Mouse (Mus musculus) layer of hippocampus, adult 2 months (tissue): ENCODE measurements around the gene Ppfia4. TPM values are rescaled to one million over a fixed set of nuclear protein-coding genes. Genes with fewer than 3 reads are reported as not detected.

Experiments
- DNase-seq, 2 experiments: peaks; one replicate each; pipeline ENCODE4 v3.0.0; 2022; ENCODE audit warnings: low spot score in 2 of 2
- H3K27ac ChIP-seq: fragments of 200-600 bp; 2 replicates; pipeline ENCODE4 v1.8.1; 2022
- H3K4me3 ChIP-seq: fragments of 200-600 bp; 2 replicates; pipeline ENCODE4 v1.8.1; 2022; ENCODE audit warnings: mild to moderate bottlenecking
- CTCF ChIP-seq: fragments of 200-600 bp; conservative IDR thresholded peaks from 2 replicates; pipeline ENCODE4 v1.8.1; 2022; ENCODE audit warnings: antibody characterized with exemption, mild to moderate bottlenecking, moderate library complexity
- long read RNA-seq, 2 experiments: library from polyadenylated mRNA; stranded (forward); transcript quantifications; one replicate each; pipeline ENCODE4 v2.0.0; 2021; ENCODE audit warnings: borderline mapping rate in 2 of 2
- total RNA-seq, 2 experiments: library from RNA; stranded (reverse); gene quantifications; 2 replicates each; pipeline ENCODE4 v1.2.3; 2021

Gene Ppfia4
- total RNA-seq = 10 to 100 TPM; 71.9 to 79.7 TPM
- long read RNA-seq, experiment 1, full-length matches to known transcripts = 5 of 56 reads
- long read RNA-seq, experiment 1, partial matches to known transcripts = 8 of 56 reads
- long read RNA-seq, experiment 1, other reads (novel, unspliced or antisense) = 43 of 56 reads
- long read RNA-seq, experiment 2, full-length matches to known transcripts = 4 of 102 reads
- long read RNA-seq, experiment 2, partial matches to known transcripts = 18 of 102 reads
- long read RNA-seq, experiment 2, other reads (novel, unspliced or antisense) = 80 of 102 reads

GRCm38 (mm10) chr1:134332770-134333271 is at the start of gene Ppfia4:
TSS of gene Ppfia4 (minus strand) at chr1:134332928.
- DNase-seq = peak; percentile 51 to 53
- no peak for TF ChIP-seq CTCF
- Histone ChIP-seq H3K27ac (peak within 1 kb of the TSS; percentile 73), H3K4me3 (peak within 1 kb of the TSS; percentile 8; the same call in 1 of the 2 replicates)

DNA sequence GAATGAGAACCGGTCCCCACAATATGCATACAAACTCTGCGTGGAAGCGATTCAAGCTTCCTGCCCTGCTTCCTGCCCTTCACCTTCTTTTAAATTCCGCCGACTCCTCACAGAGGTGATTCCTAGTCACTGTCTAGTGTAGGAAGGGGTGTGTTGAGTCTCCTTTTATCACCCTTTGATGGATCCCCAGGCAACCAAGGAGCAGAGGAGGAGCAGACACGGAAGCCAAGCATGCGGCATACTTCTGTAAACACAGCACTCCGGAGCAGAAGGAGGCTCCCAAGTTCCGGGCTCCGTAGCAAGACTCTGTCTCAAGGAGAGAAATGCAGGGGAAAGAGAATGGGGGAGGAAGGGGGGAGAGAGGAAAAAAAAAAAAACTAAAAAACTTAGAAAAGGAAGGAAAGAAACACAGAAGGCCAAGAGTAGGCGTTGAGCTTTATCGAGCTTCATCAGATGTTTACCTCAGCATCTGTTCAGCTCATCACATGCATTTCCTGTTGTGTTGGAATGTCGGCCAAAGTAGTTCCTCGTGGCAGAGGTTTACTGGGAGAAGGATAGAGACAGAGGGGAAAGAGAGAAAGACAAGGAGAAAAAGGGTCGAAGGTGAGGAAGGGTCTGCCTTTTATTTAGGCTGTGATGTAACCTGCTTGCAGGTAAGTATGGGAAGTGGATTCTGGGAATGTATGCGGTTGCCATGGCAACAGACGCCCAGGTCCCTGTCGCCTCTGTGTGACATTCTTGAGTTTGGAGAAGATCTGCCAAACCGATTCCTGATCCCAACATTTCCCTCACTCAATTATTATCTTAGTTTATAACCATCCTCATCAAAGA is 49.3 kb upstream of the Ppfia4 start:
- TF ChIP-seq CTCF = no peak
- peak overlapping the region; percentile 27 for H3K4me3 ChIP-seq
- H3K27ac ChIP-seq = no peak overlapping the region
- DNase-seq = peak in 1 of 2 experiments; percentile 4

GRCm38 (mm10) chr1:134381051-134381450 is 48.3 kb upstream of the Ppfia4 start:
- Histone ChIP-seq H3K27ac (no peak overlapping the region), H3K4me3 (no peak overlapping the region)
- no peak for TF ChIP-seq CTCF
- no peak for DNase-seq

DNA sequence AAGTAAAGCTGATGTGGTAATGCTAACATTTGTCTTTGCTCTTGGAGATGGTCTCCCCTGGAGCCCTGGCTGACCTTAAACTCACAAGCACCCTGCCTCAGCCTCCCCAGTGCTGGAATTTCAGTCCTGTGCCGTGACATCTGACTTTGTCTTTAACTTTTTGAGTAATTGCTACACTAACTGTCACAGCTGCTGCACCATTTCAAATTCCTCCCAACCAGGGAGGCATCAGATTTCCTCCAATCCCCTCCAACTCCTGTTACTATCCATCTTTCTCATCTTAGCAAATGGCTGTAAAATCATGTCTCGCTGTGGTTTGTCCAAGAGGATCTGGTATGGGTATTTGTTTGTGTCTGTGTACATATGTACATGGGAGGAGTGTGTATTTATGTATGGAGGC is 41.4 kb upstream of the Ppfia4 start:
- DNase-seq = no peak
- TF ChIP-seq CTCF = no peak
- no peak overlapping the region for H3K27ac ChIP-seq
- H3K4me3 ChIP-seq = no peak overlapping the region

GRCm38 (mm10) chr1:134368777-134369337 is 36.1 kb upstream of the Ppfia4 start:
- peak in 1 of 2 experiments; percentile 60 for DNase-seq
- TF ChIP-seq CTCF = peak; percentile 82
- no peak overlapping the region for H3K27ac ChIP-seq
- H3K4me3 ChIP-seq = no peak overlapping the region

DNA sequence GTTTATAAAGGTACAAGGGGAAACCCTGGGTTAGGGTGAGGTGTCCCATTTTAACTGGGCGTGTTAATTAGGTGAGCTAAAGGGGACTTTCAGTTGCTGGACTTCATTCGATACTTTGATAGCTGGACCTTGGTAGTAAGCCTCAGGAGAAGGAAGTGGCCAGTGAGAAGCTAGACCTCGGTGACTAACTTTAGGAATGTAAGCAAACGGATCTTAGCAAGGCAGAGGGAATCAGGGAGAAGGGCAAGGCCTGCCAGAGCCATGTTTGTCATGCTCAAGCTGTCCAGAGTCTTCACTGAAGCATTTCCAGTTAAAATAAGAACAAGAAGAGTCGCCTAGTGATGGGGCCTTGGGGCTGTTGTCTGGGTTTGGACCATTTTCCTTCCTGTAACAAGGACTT is 32.8 kb upstream of the Ppfia4 start:
- Histone ChIP-seq H3K27ac (no peak overlapping the region), H3K4me3 (no peak overlapping the region)
- no peak for TF ChIP-seq CTCF
- no peak for DNase-seq

DNA sequence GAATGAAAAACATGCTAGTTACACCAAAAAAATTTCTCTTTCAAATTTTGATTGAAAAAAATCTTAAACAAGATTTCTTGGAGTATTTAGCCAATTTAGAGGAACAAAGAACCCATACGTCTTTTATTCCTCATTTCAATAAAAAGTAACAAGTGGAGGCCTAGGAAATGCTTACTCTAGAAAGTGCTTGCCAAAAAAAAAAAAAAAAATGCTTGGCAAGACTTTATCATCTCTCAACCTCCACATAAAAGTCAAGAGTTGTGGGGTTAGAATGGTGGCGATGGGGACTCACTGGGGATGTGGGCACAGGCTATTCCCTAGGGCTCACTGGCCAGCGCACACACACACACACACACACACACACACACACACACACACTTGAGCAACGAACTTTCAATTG is 30.5 kb upstream of the Ppfia4 start:
- no peak overlapping the region for H3K27ac ChIP-seq
- H3K4me3 ChIP-seq = no peak overlapping the region
- DNase-seq = no peak
- TF ChIP-seq CTCF = no peak

DNA sequence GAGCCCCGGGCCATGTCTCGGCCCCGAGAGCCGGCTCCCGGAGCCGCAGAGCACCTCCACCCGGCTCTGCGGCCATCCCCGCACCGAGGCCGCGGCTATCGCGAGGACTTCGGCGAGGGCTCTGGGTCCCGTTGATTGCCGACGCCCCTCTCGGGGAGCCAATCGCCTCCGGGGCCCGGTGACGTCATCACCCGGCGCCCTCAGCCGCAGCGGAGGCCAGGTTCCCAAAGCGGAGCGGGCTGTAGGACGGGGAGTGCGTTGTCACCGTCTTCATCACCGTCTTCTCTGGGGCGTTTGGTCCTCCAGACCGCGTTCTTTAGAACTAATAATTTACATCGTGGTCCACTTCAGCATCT is 29.1 kb upstream of the Ppfia4 start, which contains the start of gene Tmem183a:
Gene Tmem183a, minus strand, starts transcription at position 123 of the 356 bp plus-strand sequence.
- peak; percentile 94 to 99 for DNase-seq
- TF ChIP-seq CTCF = no peak
- Histone ChIP-seq H3K4me3 (peak within 1 kb of the TSS; percentile 66), H3K27ac (peak within 1 kb of the TSS; percentile 93)

- TF ChIP-seq CTCF = no peak
- H3K4me3 ChIP-seq = peak overlapping the region; percentile 66
- peak overlapping the region; percentile 93 for H3K27ac ChIP-seq
- DNase-seq = peak in 1 of 2 experiments; percentile 13
These were observed 28.6 kb upstream of the Ppfia4 start for GRCm38 (mm10) chr1:134361195-134361856.

DNA sequence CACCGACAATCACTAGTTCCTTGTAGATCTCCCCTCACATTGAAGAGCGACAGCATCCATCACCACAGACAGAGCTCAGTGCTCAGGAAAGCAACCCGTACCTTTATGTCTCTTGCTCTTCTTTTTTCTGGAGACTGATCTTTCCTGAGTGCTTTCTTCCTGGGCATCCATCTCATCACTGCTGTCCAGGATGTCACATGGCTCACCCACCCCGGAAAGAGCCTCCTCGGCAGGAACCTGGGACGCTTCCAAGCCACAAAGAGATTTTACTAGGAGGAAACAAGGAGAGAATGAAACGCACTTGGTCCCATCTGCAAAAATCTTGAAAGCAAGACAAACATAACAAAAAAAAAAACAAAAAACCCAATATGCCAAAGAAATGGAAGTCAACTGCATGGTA is 27.9 kb upstream of the Ppfia4 start:
- DNase-seq = no peak
- no peak for TF ChIP-seq CTCF
- Histone ChIP-seq H3K27ac (no peak overlapping the region), H3K4me3 (peak overlapping the region; percentile 66; the same call in 1 of the 2 replicates)

DNA sequence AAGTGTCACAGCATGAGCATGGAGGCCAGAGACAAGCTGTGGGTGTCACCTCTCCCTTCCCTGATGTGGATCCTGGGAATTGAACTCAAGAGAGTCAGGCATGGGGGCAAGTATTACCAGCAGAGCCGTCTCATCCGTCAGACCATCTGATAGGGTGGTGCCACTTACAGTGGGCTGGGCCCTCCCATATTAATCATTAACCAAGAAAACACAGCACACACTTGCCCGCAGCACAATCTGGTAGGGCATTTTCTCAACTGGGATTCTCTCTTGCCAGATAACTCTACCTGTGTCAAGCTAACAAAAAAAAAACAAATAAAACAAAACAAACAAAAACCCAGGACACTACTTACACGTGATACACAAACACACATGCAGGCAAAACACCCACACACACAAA is 24.7 kb upstream of the Ppfia4 start:
- TF ChIP-seq CTCF = no peak

GRCm38 (mm10) chr1:134353326-134353725 is 20.6 kb upstream of the Ppfia4 start:
- no peak overlapping the region for H3K4me3 ChIP-seq
- H3K27ac ChIP-seq = no peak overlapping the region
- DNase-seq = no peak
- no peak for TF ChIP-seq CTCF

More for the DNA sequence above, 24.7 kb upstream of the Ppfia4 start:
- H3K4me3 ChIP-seq = no peak overlapping the region
- no peak for DNase-seq
- no peak overlapping the region for H3K27ac ChIP-seq
